Mouse (Mus musculus) myocyte (in vitro differentiated cells): Measurements from ENCODE around the gene Dgki.

Experiments used
- E2F4 ChIP-seq: IDR thresholded peaks from one replicate; pipeline ENCODE4 v1.6.1; 2011; ENCODE audit warnings: mild to moderate bottlenecking, control low read depth, moderate library complexity; ENCODE audit not compliant: insufficient read depth
- POLR2A ChIP-seq: IDR thresholded peaks from one replicate; pipeline ENCODE4 v1.6.1; 2011; ENCODE audit warnings: low read depth, mild to moderate bottlenecking, control low read depth, moderate library complexity; ENCODE audit not compliant: insufficient read length

DNA sequence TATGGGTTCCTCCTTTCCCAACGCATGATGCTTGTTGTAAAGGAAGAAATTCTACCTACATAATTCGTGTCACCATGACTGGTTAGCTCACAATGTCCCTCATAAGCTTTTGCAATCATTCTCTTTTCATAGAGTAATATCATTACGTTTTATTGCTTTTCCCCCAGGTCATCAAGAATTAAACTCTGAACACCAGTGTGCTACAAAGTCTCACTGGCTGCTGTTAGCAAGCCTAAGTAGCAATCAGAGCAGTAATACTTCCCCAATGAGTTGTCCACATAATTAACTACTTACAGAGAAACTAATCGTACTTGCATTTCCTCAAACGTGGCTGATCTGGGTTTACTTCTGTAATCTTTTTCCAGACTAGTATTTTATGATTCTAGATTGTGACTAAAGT lies 296.7 kb downstream of the Dgki start:
- TF ChIP-seq POLR2A (no peak), E2F4 (no peak)
